Mouse (Mus musculus) spleen, adult 12 weeks (tissue): ENCODE results near the gene B830017H08Rik.

Experiments
- DNase-seq: peaks from one replicate; pipeline ENCODE4 v3.0.0; 2022; ENCODE audit warnings: low spot score

Gene B830017H08Rik

DNA sequence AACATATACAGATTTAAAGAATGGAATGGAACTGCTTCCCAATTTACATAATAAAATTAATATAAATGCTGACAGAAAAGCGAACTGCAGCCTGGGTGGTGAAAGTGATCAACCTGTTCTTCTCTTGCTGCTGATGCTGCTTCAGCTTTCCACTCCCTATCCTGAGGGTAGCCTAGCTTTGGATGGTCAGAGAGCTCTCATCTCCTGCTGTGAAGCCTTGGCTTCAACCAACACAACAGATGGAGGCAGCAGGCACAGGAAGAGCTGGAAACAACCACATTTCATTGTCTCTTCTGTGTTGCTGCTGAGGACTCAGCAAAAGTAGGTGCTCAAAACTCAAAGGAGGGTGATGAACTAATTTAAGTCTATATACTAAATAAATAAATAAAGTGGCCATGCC lies 18.9 kb downstream of the B830017H08Rik start:
- DNase-seq, result no peak

- no peak for DNase-seq
These were observed 20.3 kb downstream of the B830017H08Rik start for GRCm38 (mm10) chr16:17853263-17853662.

- DNase-seq, result no peak
These were observed 24.2 kb downstream of the B830017H08Rik start for GRCm38 (mm10) chr16:17857157-17857556.

DNA sequence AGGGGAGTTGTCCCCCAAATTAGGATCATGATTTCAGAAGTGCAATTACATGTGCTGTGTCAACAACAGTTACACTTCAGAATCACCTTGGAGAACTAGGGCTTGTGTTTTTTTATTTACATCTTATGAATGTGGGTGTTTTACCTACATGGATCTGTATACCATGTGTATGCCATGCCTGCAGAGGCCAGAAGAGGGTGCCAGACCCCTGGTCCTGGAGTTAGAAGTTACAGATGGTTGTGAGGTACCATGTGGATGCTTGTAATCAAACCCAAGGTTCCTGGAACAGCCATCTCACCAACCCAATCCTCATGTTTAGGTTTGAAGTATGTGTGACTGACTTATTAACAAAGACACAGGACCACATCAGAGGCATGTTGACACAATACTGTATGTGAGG lies 25.7 kb downstream of the B830017H08Rik start:
- DNase-seq, result no peak

GRCm38 (mm10) chr16:17865293-17865692 lies 32.4 kb downstream of the B830017H08Rik start:
- DNase-seq, result no peak

DNA sequence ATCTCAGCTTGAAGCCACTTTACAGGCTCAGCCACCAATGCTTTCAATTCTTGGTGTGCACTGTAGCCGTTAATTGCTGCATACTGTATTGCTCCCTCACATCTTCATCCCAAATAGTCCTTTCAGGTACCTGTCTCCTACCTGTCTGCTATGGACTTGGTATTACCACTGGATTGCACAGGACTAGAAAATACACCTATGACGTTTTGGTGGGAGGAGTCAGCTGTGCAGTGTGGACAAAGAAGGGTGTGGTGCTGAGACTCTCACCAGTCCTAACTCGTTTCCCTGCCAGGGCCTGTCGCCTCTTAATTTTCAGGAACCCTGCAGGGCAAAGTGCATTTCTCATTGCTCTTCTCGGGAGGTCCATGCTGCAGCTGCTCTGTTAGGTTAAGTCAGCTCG lies 32.8 kb downstream of the B830017H08Rik start:
- no peak for DNase-seq

DNA sequence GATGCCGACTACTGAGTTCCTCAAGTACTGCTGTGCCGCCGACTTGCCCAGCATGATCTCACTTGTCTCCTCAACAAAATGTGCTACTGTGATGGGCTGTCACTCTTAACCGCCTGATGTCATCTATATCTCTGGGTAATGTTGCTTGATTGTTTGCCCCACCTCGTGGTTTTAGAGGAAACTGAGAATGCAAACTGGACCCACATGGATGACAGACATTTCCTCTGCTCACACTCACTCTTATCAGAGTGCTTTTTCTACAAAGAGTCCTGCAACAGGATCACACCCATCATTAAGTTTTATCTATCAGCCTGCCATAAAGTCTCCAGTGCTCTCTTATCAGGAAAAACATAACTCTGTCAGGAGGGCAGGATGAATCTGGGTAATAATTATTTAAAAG lies 38.3 kb downstream of the B830017H08Rik start:
- DNase-seq, result no peak

DNA sequence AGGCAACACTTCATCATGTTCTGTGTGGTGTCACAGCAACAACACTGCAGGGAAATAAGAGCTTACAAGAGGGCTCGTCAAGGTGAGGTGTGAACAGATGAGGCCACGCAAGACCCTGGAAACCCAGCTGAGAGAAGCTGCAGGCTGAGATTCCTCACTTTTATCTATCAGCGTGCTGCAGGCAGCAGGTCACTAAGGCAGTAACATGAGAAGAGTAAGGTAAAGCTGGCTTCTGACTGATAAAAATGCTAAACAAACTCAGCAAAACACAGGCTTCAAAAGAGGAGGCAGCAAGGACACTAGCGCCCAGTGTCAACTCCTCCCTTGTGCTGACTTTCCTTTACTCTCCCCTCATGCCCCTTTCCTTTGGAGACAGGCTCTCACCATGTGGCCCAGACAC lies 40.1 kb downstream of the B830017H08Rik start:
- DNase-seq, result no peak

GRCm38 (mm10) chr16:17875174-17875573 lies 42.3 kb downstream of the B830017H08Rik start:
- DNase-seq, result no peak

- DNase-seq, result no peak
These were observed 43.2 kb downstream of the B830017H08Rik start for GRCm38 (mm10) chr16:17876096-17876495.

GRCm38 (mm10) chr16:17879571-17879970 lies 46.6 kb downstream of the B830017H08Rik start:
- DNase-seq, result no peak

DNA sequence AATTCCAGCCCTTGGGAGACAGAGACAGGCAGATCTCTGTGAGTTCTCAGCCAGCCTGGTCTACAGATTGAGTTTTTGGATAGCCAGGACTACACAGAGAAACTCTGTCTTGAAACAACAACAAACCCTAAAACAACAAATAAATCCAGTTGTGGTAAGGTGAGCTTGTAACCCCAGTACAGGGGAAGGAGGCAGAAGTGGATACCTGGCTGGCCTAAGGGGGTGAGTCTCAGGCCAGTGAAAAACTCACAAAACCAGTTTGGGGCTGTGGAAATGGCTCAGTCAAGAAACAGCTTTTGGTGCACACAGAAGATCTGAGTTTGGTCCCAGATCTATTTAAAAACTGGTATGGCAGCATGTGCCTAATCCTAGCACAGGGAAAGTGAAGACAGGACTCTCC lies 49.3 kb downstream of the B830017H08Rik start:
- no peak for DNase-seq

DNA sequence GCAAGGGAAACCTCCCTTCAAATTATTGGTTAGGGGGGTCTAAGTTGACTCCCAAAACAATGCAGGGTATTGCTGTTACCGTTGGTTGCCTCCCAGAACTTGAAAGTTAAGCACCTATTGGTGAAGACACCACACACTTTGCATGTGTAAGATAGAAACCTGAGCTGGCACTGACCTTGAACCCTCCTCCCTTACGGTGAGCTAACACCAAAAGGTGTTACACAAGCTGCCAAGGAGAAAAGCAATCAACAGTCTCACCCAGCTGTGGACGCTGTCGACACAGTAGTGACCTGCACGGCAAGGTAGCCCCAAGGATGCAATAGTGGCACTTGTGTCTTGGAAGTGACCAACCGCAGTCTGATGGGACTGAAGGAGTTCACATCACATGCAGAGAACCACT lies 51.2 kb downstream of the B830017H08Rik start:
- no peak for DNase-seq
